Mouse (Mus musculus): ENCODE measurements around the gene Arhgap23. TPM values are rescaled to one million over a fixed set of nuclear protein-coding genes. Genes with fewer than 3 reads are reported as not detected.

The Arhgap23 gene
- polyA plus RNA-seq, 1 experiment from 2014 or later = 3.1 TPM

GRCm38 (mm10) chr11:97440441-97440881, 25.1 kb downstream of the Arhgap23 start:
- no peak for ATAC-seq (replicated peaks; ENCODE audit: insufficient number of reproducible peaks, low FRiP score, low TSS enrichment, low read depth)
- DNase-seq (ENCODE audit: low spot score) = peak; percentile 60
- 2% methylated on average over 34 of the region's 34 CpGs for WGBS
- H3K27ac ChIP-seq (replicated peaks; ENCODE audit: low read depth, low read length) = peak overlapping the region; percentile 56; the same call in 1 of the 2 replicates
- H3K9ac ChIP-seq (replicated peaks; ENCODE audit: low read length) = peak overlapping the region; percentile 74
- H3K36me3 ChIP-seq (replicated peaks; ENCODE audit: control insufficient read depth, insufficient read depth, low read depth, low read length) = peaks cover 2% of the 10 kb centered on the region
- H3K9me3 ChIP-seq (replicated peaks; ENCODE audit: control insufficient read depth, low read length) = no peaks in the 10 kb centered on the region
- peaks cover 7% of the 10 kb centered on the region; the same call in 1 of the 2 replicates for H3K27me3 ChIP-seq (ENCODE audit: control insufficient read depth, insufficient read depth, low read length)
- H3K4me1 ChIP-seq (ENCODE audit: control insufficient read depth, insufficient read depth, low read length) = peaks cover 27% of the 10 kb centered on the region
- H3K4me3 ChIP-seq (ENCODE audit: low read depth, low read length) = peak overlapping the region; percentile 56
- H3K4me2 ChIP-seq (ENCODE audit: low read depth, low read length) = peak overlapping the region; percentile 85

- DNase-seq (ENCODE audit: low spot score) (no peak), ATAC-seq (replicated peaks; ENCODE audit: insufficient number of reproducible peaks, low FRiP score, low TSS enrichment, low read depth) (no peak)
- Histone ChIP-seq H3K36me3 (replicated peaks; ENCODE audit: control insufficient read depth, insufficient read depth, low read depth, low read length) (peaks cover 2% of the 10 kb centered on the region), H3K9me3 (replicated peaks; ENCODE audit: control insufficient read depth, low read length) (no peaks in the 10 kb centered on the region), H3K27me3 (ENCODE audit: control insufficient read depth, insufficient read depth, low read length) (peaks cover 7% of the 10 kb centered on the region; the same call in 1 of the 2 replicates), H3K27ac (replicated peaks; ENCODE audit: low read depth, low read length) (no peak overlapping the region), H3K9ac (replicated peaks; ENCODE audit: low read length) (peak overlapping the region; percentile 9; the same call in 1 of the 2 replicates), H3K4me3 (ENCODE audit: low read depth, low read length) (peak overlapping the region; percentile 56), H3K4me1 (ENCODE audit: control insufficient read depth, insufficient read depth, low read length) (peaks cover 27% of the 10 kb centered on the region), H3K4me2 (ENCODE audit: low read depth, low read length) (peak overlapping the region; percentile 85)
- 57% methylated on average over 15 of the region's 15 CpGs for WGBS
Observed at GRCm38 (mm10) chr11:97441036-97441657, 25.8 kb downstream of the Arhgap23 start.

- H3K36me3 ChIP-seq (replicated peaks; ENCODE audit: control insufficient read depth, insufficient read depth, low read depth, low read length) = peaks cover 2% of the 10 kb centered on the region
- no peaks in the 10 kb centered on the region for H3K9me3 ChIP-seq (replicated peaks; ENCODE audit: control insufficient read depth, low read length)
- peak overlapping the region; percentile 28; the same call in 1 of the 2 replicates for H3K9ac ChIP-seq (replicated peaks; ENCODE audit: low read length)
- H3K27ac ChIP-seq (replicated peaks; ENCODE audit: low read depth, low read length) = no peak overlapping the region
- peak overlapping the region; percentile 85 for H3K4me2 ChIP-seq (ENCODE audit: low read depth, low read length)
- H3K4me1 ChIP-seq (ENCODE audit: control insufficient read depth, insufficient read depth, low read length) = peaks cover 27% of the 10 kb centered on the region
- peak overlapping the region; percentile 10; the same call in 1 of the 2 replicates for H3K4me3 ChIP-seq (ENCODE audit: low read depth, low read length)
- DNase-seq (ENCODE audit: low spot score) (peak; percentile 33), ATAC-seq (replicated peaks; ENCODE audit: insufficient number of reproducible peaks, low FRiP score, low TSS enrichment, low read depth) (no peak)
- H3K27me3 ChIP-seq (ENCODE audit: control insufficient read depth, insufficient read depth, low read length) = peaks cover 7% of the 10 kb centered on the region; the same call in 1 of the 2 replicates
- 8% methylated on average over 3 of the region's 3 CpGs for WGBS
Observed at GRCm38 (mm10) chr11:97441658-97442125, 26.4 kb downstream of the Arhgap23 start.

- Histone ChIP-seq H3K27ac (replicated peaks; ENCODE audit: low read depth, low read length) (no peak overlapping the region), H3K4me3 (ENCODE audit: low read depth, low read length) (no peak overlapping the region), H3K9me3 (replicated peaks; ENCODE audit: control insufficient read depth, low read length) (no peaks in the 10 kb centered on the region), H3K27me3 (ENCODE audit: control insufficient read depth, insufficient read depth, low read length) (peaks cover 7% of the 10 kb centered on the region; the same call in 1 of the 2 replicates), H3K4me2 (ENCODE audit: low read depth, low read length) (no peak overlapping the region), H3K9ac (replicated peaks; ENCODE audit: low read length) (no peak overlapping the region), H3K36me3 (replicated peaks; ENCODE audit: control insufficient read depth, insufficient read depth, low read depth, low read length) (peaks cover 2% of the 10 kb centered on the region), H3K4me1 (ENCODE audit: control insufficient read depth, insufficient read depth, low read length) (peaks cover 23% of the 10 kb centered on the region)
- DNase-seq (ENCODE audit: low spot score) = no peak
- no peak for ATAC-seq (replicated peaks; ENCODE audit: insufficient number of reproducible peaks, low FRiP score, low TSS enrichment, low read depth)
- WGBS = 83% methylated on average over 11 of the region's 11 CpGs
Observed at GRCm38 (mm10) chr11:97442891-97443675, 27.8 kb downstream of the Arhgap23 start.

GRCm38 (mm10) chr11:97445596-97445995, 30.3 kb downstream of the Arhgap23 start:
- ATAC-seq (replicated peaks; ENCODE audit: insufficient number of reproducible peaks, low FRiP score, low TSS enrichment, low read depth) (no peak), DNase-seq (ENCODE audit: low spot score) (no peak)
- Histone ChIP-seq H3K4me1 (ENCODE audit: control insufficient read depth, insufficient read depth, low read length) (peaks cover 25% of the 10 kb centered on the region), H3K4me2 (ENCODE audit: low read depth, low read length) (no peak overlapping the region), H3K4me3 (ENCODE audit: low read depth, low read length) (no peak overlapping the region), H3K27me3 (ENCODE audit: control insufficient read depth, insufficient read depth, low read length) (no peaks in the 10 kb centered on the region), H3K36me3 (replicated peaks; ENCODE audit: control insufficient read depth, insufficient read depth, low read depth, low read length) (peaks cover 2% of the 10 kb centered on the region), H3K9ac (replicated peaks; ENCODE audit: low read length) (no peak overlapping the region), H3K9me3 (replicated peaks; ENCODE audit: control insufficient read depth, low read length) (no peaks in the 10 kb centered on the region), H3K27ac (replicated peaks; ENCODE audit: low read depth, low read length) (no peak overlapping the region)
- 74% methylated on average over 6 of the region's 6 CpGs for WGBS

GRCm38 (mm10) chr11:97445999-97446511, 30.7 kb downstream of the Arhgap23 start:
- Histone ChIP-seq H3K4me3 (ENCODE audit: low read depth, low read length) (no peak overlapping the region), H3K9me3 (replicated peaks; ENCODE audit: control insufficient read depth, low read length) (no peaks in the 10 kb centered on the region), H3K27ac (replicated peaks; ENCODE audit: low read depth, low read length) (no peak overlapping the region), H3K4me2 (ENCODE audit: low read depth, low read length) (no peak overlapping the region), H3K4me1 (ENCODE audit: control insufficient read depth, insufficient read depth, low read length) (peaks cover 25% of the 10 kb centered on the region), H3K36me3 (replicated peaks; ENCODE audit: control insufficient read depth, insufficient read depth, low read depth, low read length) (peaks cover 2% of the 10 kb centered on the region), H3K9ac (replicated peaks; ENCODE audit: low read length) (no peak overlapping the region), H3K27me3 (ENCODE audit: control insufficient read depth, insufficient read depth, low read length) (no peaks in the 10 kb centered on the region)
- DNase-seq (ENCODE audit: low spot score) (no peak), ATAC-seq (replicated peaks; ENCODE audit: insufficient number of reproducible peaks, low FRiP score, low TSS enrichment, low read depth) (no peak)
- 66% methylated on average over 4 of the region's 4 CpGs for WGBS

- ATAC-seq (replicated peaks; ENCODE audit: insufficient number of reproducible peaks, low FRiP score, low TSS enrichment, low read depth) (no peak), DNase-seq (ENCODE audit: low spot score) (no peak)
- Histone ChIP-seq H3K4me1 (ENCODE audit: control insufficient read depth, insufficient read depth, low read length) (peaks cover 16% of the 10 kb centered on the region), H3K4me2 (ENCODE audit: low read depth, low read length) (no peak overlapping the region), H3K36me3 (replicated peaks; ENCODE audit: control insufficient read depth, insufficient read depth, low read depth, low read length) (peaks cover 4% of the 10 kb centered on the region), H3K27me3 (ENCODE audit: control insufficient read depth, insufficient read depth, low read length) (no peaks in the 10 kb centered on the region), H3K9me3 (replicated peaks; ENCODE audit: control insufficient read depth, low read length) (no peaks in the 10 kb centered on the region), H3K9ac (replicated peaks; ENCODE audit: low read length) (no peak overlapping the region), H3K4me3 (ENCODE audit: low read depth, low read length) (no peak overlapping the region), H3K27ac (replicated peaks; ENCODE audit: low read depth, low read length) (no peak overlapping the region)
- 77% methylated on average over 7 of the region's 7 CpGs for WGBS
Observed at GRCm38 (mm10) chr11:97447979-97448378, 32.6 kb downstream of the Arhgap23 start.

Data from embryonic facial prominence, embryonic 11.5 days (tissue).